In the genomic region with DNA sequence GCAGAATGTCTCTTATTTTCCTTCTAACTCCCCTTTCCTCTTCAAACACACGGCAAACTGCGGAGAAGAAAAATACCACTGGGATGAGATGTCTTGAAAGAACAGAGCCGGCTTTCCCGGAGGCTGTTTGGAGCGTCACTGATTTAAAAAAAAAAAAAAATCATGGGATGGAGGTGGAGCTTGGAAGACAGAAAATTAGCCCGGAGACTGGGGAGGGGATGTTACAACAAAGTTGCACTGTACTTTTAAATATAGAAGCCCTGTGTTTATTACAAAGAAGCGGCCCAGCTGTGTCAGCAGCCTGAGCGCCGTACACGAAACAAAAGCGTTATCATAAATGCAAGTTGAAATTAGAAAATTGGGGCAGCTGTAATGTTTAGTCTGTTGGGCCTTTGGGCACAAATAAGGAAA, we compare ENCODE assay signal across 8 mouse cellular contexts. TPM values are rescaled to one million over a fixed set of nuclear protein-coding genes. Genes with fewer than 3 reads are reported as not detected.
DNase-seq lines count a peak whose midpoint lies in the region; ATAC-seq and TF ChIP-seq lines count a peak whose summit lies in the region.

No protein-coding gene starts in this region.

- under 1% methylated on average over 11 of the region's 11 CpGs for WGBS in hindbrain, embryonic 14.5 days
- 1% methylated on average over 11 of the region's 11 CpGs for WGBS in limb, embryonic 12.5 days
- 0% methylated on average over 11 of the region's 11 CpGs for WGBS in midbrain, embryonic 15.5 days

- H3K4me3 ChIP-seq in MEL (ENCODE audit: control insufficient read depth in 1 of 2, insufficient read depth in 1 of 2, low read depth in 2 of 2, low read length in 2 of 2) = peak overlapping the region; percentile 46 to 96
- peak overlapping the region; percentile 82 for H3K4me3 ChIP-seq in hindbrain, embryonic 14.5 days (replicated peaks; ENCODE audit: low read length)
- H3K4me3 ChIP-seq in limb, embryonic 12.5 days (replicated peaks) = peak overlapping the region; percentile 90
- H3K4me3 ChIP-seq in midbrain, embryonic 15.5 days = peak overlapping the region; percentile 100

- no peak for TF ChIP-seq RAD21 in MEL (IDR thresholded peaks at IDR 0.05; ENCODE audit: low read depth, low read length)

- ATAC-seq in hindbrain, embryonic 14.5 days (ENCODE audit: low FRiP score) = no peak
- no peak for ATAC-seq in limb, embryonic 12.5 days (ENCODE audit: insufficient number of reproducible peaks, insufficient read depth, low FRiP score, low TSS enrichment, low read depth)
- no peak for ATAC-seq in midbrain, embryonic 15.5 days (replicated peaks)

- H3K4me2 ChIP-seq in hindbrain, embryonic 14.5 days (replicated peaks) = peak overlapping the region; percentile 65
- peak overlapping the region; percentile 71 for H3K4me2 ChIP-seq in limb, embryonic 12.5 days
- H3K4me2 ChIP-seq in midbrain, embryonic 15.5 days = peak overlapping the region; percentile 74

- TF ChIP-seq POLR2A in MEL (IDR thresholded peaks at IDR 0.05; ENCODE audit: control insufficient read depth in 1 of 2, insufficient read depth in 1 of 2, low read depth in 1 of 2, low read length in 2 of 2, poor library complexity in 1 of 2) = no peak

- peak overlapping the region; percentile 99 for H3K9ac ChIP-seq in MEL (ENCODE audit: control insufficient read depth, low read depth, low read length, poor library complexity, severe bottlenecking)
- peak overlapping the region; percentile 90 for H3K9ac ChIP-seq in hindbrain, embryonic 14.5 days
- peak overlapping the region; percentile 98 for H3K9ac ChIP-seq in limb, embryonic 12.5 days (replicated peaks)
- peak overlapping the region; percentile 72 for H3K9ac ChIP-seq in midbrain, embryonic 15.5 days

- no peak for TF ChIP-seq EP300 in MEL (IDR thresholded peaks at IDR 0.05; ENCODE audit: low read depth in 1 of 2, low read length in 2 of 2)

- H3K27me3 ChIP-seq in MEL (ENCODE audit: control insufficient read depth in 1 of 2, insufficient read depth in 2 of 2, low read length in 2 of 2) = no peaks in the 10 kb centered on the region
- H3K27me3 ChIP-seq in hindbrain, embryonic 14.5 days (ENCODE audit: control insufficient read depth, insufficient read depth, low read length) = no peaks in the 10 kb centered on the region
- no peaks in the 10 kb centered on the region for H3K27me3 ChIP-seq in limb, embryonic 12.5 days
- H3K27me3 ChIP-seq in midbrain, embryonic 15.5 days (replicated peaks) = no peaks in the 10 kb centered on the region

- no peaks in the 10 kb centered on the region for H3K9me3 ChIP-seq in MEL (replicated peaks; ENCODE audit: insufficient read depth, low read length)
- no peaks in the 10 kb centered on the region for H3K9me3 ChIP-seq in hindbrain, embryonic 14.5 days (ENCODE audit: control insufficient read depth, low read length)
- H3K9me3 ChIP-seq in limb, embryonic 12.5 days = no peaks in the 10 kb centered on the region
- H3K9me3 ChIP-seq in midbrain, embryonic 15.5 days = no peaks in the 10 kb centered on the region

- peaks cover 13% of the 10 kb centered on the region for H3K79me2 ChIP-seq in MEL (ENCODE audit: control insufficient read depth, insufficient read depth, low read length, poor library complexity)

- no peak for TF ChIP-seq CTCF in MEL (IDR thresholded peaks at IDR 0.05 in 2 of 3, conservative IDR thresholded peaks at IDR 0.05 in 1 of 3; ENCODE audit: control insufficient read depth in 1 of 3, insufficient read depth in 1 of 3, low read depth in 2 of 3, low read length in 3 of 3, poor library complexity in 1 of 3, severe bottlenecking in 1 of 3)

- peak; percentile 29 to 38 for DNase-seq in frontal cortex, postnatal 36 days (ENCODE audit: low spot score in 2 of 2)
- no peak for DNase-seq in frontal cortex, postnatal 25 days (ENCODE audit: low spot score in 2 of 2)
- peak; percentile 72 for DNase-seq in MEL (ENCODE audit: low read depth, low spot score)
- DNase-seq in fibroblast of lung, adult 2 months (ENCODE audit: low read depth) = peak; percentile 58
- DNase-seq in hindbrain, embryonic 14.5 days (ENCODE audit: low spot score) = peak; percentile 49
- no peak for DNase-seq in yolk sac, embryonic 10.5 days (ENCODE audit: low spot score)

- peaks cover 0 to 7% of the 10 kb centered on the region in 2 experiments; a peak in 2 of 4 replicates for H3K4me1 ChIP-seq in MEL (ENCODE audit: control insufficient read depth in 1 of 2, insufficient read depth in 2 of 2, low read length in 2 of 2)
- H3K4me1 ChIP-seq in hindbrain, embryonic 14.5 days (replicated peaks; ENCODE audit: control insufficient read depth, insufficient read depth, low read length) = peaks cover 29% of the 10 kb centered on the region
- peaks cover 44% of the 10 kb centered on the region for H3K4me1 ChIP-seq in limb, embryonic 12.5 days (replicated peaks)
- peaks cover 44% of the 10 kb centered on the region for H3K4me1 ChIP-seq in midbrain, embryonic 15.5 days

- H3K36me3 ChIP-seq in MEL (ENCODE audit: control insufficient read depth in 1 of 2, insufficient read depth in 2 of 2, low read length in 2 of 2) = peaks cover 0 to 8% of the 10 kb centered on the region in 2 experiments; a peak in 2 of 4 replicates
- H3K36me3 ChIP-seq in hindbrain, embryonic 14.5 days (replicated peaks; ENCODE audit: control insufficient read depth, insufficient read depth) = 0 out of 2 replicates have a peak, but pooled peaks cover 5% of the 10 kb centered on the region
- H3K36me3 ChIP-seq in limb, embryonic 12.5 days = peaks cover 19% of the 10 kb centered on the region
- H3K36me3 ChIP-seq in midbrain, embryonic 15.5 days (replicated peaks) = no peaks in the 10 kb centered on the region

- H3K27ac ChIP-seq in MEL (ENCODE audit: control insufficient read depth, low read depth, low read length) = peak overlapping the region; percentile 86
- peak overlapping the region; percentile 90 for H3K27ac ChIP-seq in hindbrain, embryonic 14.5 days
- peak overlapping the region; percentile 100 for H3K27ac ChIP-seq in limb, embryonic 12.5 days
- H3K27ac ChIP-seq in midbrain, embryonic 15.5 days = peak overlapping the region; percentile 100

TF ChIP-seq in MEL, 35 proteins besides CTCF, POLR2A, EP300 and RAD21:
- peak; percentile 67; the same call in 1 of the 2 replicates for TF ChIP-seq SIN3A (IDR thresholded peaks at IDR 0.05; ENCODE audit: low read length)
- TF ChIP-seq MXI1 (IDR thresholded peaks at IDR 0.05; ENCODE audit: low read depth, low read length) = peak; percentile 68
- TF ChIP-seq ZNF384 (IDR thresholded peaks at IDR 0.05; ENCODE audit: low read depth, low read length) = peak; percentile 88
- 0 out of 2 replicates have a peak, but pooled peaks have one; percentile 70 for TF ChIP-seq CHD1 (IDR thresholded peaks at IDR 0.05; ENCODE audit: low read depth, low read length)
- TF ChIP-seq MAFK (IDR thresholded peaks at IDR 0.05; ENCODE audit: borderline replicate concordance, low read depth, low read length) = no peak
- 0 out of 2 replicates have a peak, but pooled peaks have one; percentile 5 for TF ChIP-seq MAZ (IDR thresholded peaks at IDR 0.05; ENCODE audit: low read depth, low read length)

RNA-seq across cellular contexts. Expression of gene Wbp4, which starts 0.9 kb away (rescaled TPM):
- total RNA-seq in MEL (2012; rRNA removed) = 14.5 and 15.9 TPM in 2 replicates
- polyA plus RNA-seq in MEL (2012; ENCODE audit: insufficient read depth in 1 of 2, insufficient read length in 2 of 2, low read depth in 1 of 2, low replicate concordance in 2 of 2, missing spikeins in 1 of 2) = 10 to 100 TPM; 22.1 to 87.6 TPM
- 40.5 and 40.9 TPM in 2 replicates for polyA plus RNA-seq in hindbrain, embryonic 14.5 days (2014; fragmentation: Nextera tagmentation; extraction: Ambion mirVana)
- 48.6 and 53.2 TPM in 2 replicates for polyA plus RNA-seq in limb, embryonic 12.5 days (2016; fragmentation: Nextera tagmentation; extraction: Ambion mirVana)
- 42.7 and 43.4 TPM in 2 replicates for polyA plus RNA-seq in midbrain, embryonic 15.5 days (2015; fragmentation: Nextera tagmentation; extraction: Ambion mirVana)

RNA-seq across cellular contexts. Expression of gene Elf1, which starts 1.3 kb away (rescaled TPM):
- 21.5 and 27.3 TPM in 2 replicates for total RNA-seq in MEL (2012; rRNA removed)
- polyA plus RNA-seq in MEL (2012; ENCODE audit: insufficient read depth in 1 of 2, insufficient read length in 2 of 2, low read depth in 1 of 2, low replicate concordance in 2 of 2, missing spikeins in 1 of 2) = 10 to 100 TPM; 24.2 to 43.1 TPM
- 3.8 and 3.9 TPM in 2 replicates for polyA plus RNA-seq in hindbrain, embryonic 14.5 days (2014; fragmentation: Nextera tagmentation; extraction: Ambion mirVana)
- 8.8 and 10.2 TPM in 2 replicates for polyA plus RNA-seq in limb, embryonic 12.5 days (2016; fragmentation: Nextera tagmentation; extraction: Ambion mirVana)
- 3.0 and 3.6 TPM in 2 replicates for polyA plus RNA-seq in midbrain, embryonic 15.5 days (2015; fragmentation: Nextera tagmentation; extraction: Ambion mirVana)

RNA-seq across cellular contexts. Expression of gene Kbtbd6, which starts 30.6 kb away (rescaled TPM):
- total RNA-seq in MEL (2012; rRNA removed) = 0.07 and 0.12 TPM in 2 replicates
- not detected for polyA plus RNA-seq in MEL (2012; ENCODE audit: insufficient read depth in 1 of 2, insufficient read length in 2 of 2, low read depth in 1 of 2, low replicate concordance in 2 of 2, missing spikeins in 1 of 2)
- polyA plus RNA-seq in hindbrain, embryonic 14.5 days (2014; fragmentation: Nextera tagmentation; extraction: Ambion mirVana) = 1.9 and 2.3 TPM in 2 replicates
- polyA plus RNA-seq in limb, embryonic 12.5 days (2016; fragmentation: Nextera tagmentation; extraction: Ambion mirVana) = 4.3 and 4.8 TPM in 2 replicates
- polyA plus RNA-seq in midbrain, embryonic 15.5 days (2015; fragmentation: Nextera tagmentation; extraction: Ambion mirVana) = 1.7 and 1.9 TPM in 2 replicates

RNA-seq across cellular contexts. Expression of gene Kbtbd7, which starts 55.9 kb away (rescaled TPM):
- 2.6 and 3.8 TPM in 2 replicates for total RNA-seq in MEL (2012; rRNA removed)
- polyA plus RNA-seq in MEL (2012; ENCODE audit: insufficient read depth in 1 of 2, insufficient read length in 2 of 2, low read depth in 1 of 2, low replicate concordance in 2 of 2, missing spikeins in 1 of 2) = 1 to 10 TPM in 1 of 2 experiments, not detected in 1; 2.7 TPM
- polyA plus RNA-seq in hindbrain, embryonic 14.5 days (2014; fragmentation: Nextera tagmentation; extraction: Ambion mirVana) = 24.5 and 30.6 TPM in 2 replicates
- polyA plus RNA-seq in limb, embryonic 12.5 days (2016; fragmentation: Nextera tagmentation; extraction: Ambion mirVana) = 18.3 and 19.6 TPM in 2 replicates
- 21.3 and 22.6 TPM in 2 replicates for polyA plus RNA-seq in midbrain, embryonic 15.5 days (2015; fragmentation: Nextera tagmentation; extraction: Ambion mirVana)

Comparison
In these comparisons a context has a peak if more than half of its experiments do, and no peak if none do; other contexts are left out.
1. DNase-seq: peak in frontal cortex, postnatal 36 days (2 of 2), MEL (single experiment), fibroblast of lung, adult 2 months (single experiment) and hindbrain, embryonic 14.5 days (single experiment); none in frontal cortex, postnatal 25 days (0 of 2) and yolk sac, embryonic 10.5 days (single experiment).
2. Peak in every context shown above with its lines, with median percentiles within 50 percentile points of each other: H3K27ac ChIP-seq, H3K4me3 ChIP-seq, H3K9ac ChIP-seq and H3K4me2 ChIP-seq.